Mouse (Mus musculus) olfactory bulb, adult 2 months (tissue): ENCODE measurements around the gene Ube2cbp.

ENCODE experiments used
- CTCF ChIP-seq: fragments of 200-500 bp; IDR thresholded peaks from 2 replicates; pipeline ENCODE4 v1.5.1; 2012; ENCODE audit warnings: low read depth, mild to moderate bottlenecking, low read length, moderate library complexity; ENCODE audit not compliant: insufficient read depth
- POLR2A ChIP-seq: fragments of 200-500 bp; IDR thresholded peaks from 2 replicates; pipeline ENCODE4 v1.6.1; 2012; ENCODE audit warnings: mild to moderate bottlenecking, low read depth, low read length, moderate library complexity; ENCODE audit not compliant: insufficient read depth

DNA sequence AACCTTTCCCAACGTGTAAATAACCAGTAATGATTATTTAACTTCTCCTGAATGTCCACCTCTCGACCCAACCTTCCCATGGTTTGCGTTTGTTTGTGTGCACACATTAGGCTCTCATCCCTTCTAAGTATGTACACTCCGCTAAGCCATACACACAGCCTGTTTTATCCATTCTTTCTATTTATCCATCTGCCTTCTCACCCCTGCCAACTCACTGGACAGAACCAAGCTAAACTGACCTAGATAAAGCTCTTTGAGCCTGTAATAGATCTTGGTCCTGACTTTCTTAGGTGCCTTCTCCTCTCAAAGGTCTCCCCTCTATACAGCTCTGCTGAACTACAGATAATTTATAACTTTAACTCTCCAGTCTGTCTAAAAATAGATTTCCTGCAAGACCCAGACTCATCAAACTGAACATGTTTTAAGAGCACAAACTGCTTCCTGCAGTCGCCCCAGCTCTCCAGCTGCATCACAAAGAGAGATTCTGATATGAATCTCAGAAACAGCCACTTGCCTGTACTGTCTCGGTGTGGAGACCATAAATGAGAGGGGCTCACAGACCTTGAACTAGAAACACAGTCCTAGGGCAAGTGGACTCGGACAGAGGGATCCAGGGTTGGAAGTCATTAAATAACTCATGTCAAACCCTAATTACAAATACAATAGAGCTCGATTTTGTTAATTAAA, 71.0 kb downstream of the Ube2cbp start:
- TF ChIP-seq POLR2A: no peak
- TF ChIP-seq CTCF: no peak
